In the genomic region with DNA sequence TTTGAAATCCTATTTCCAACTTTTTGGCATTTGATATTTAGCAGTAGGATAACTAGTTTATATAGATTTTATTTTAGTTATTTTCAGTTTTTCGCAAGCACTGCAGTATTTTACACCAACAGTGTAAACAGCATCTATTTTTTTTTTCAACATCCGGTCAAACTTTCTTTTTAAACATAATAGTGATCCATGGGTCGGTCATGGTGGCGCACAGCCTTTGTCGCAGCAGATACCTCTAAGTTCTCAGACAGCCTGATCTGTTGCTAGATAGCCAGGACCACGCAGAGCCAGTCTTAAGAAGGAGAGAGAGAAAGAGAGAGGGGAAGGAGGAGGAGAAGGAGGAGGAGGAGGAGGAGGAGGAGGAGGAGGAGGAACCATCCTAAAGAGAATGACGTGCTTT, we compare ENCODE assay signal across 9 mouse cellular contexts. TPM values are rescaled to one million over a fixed set of nuclear protein-coding genes. Genes with fewer than 3 reads are reported as not detected.
DNase-seq lines count a peak whose midpoint lies in the region; ATAC-seq and TF ChIP-seq lines count a peak whose summit lies in the region.
"Had no signal": no experiment of that assay in that cellular context is flagged by ENCODE, and none has a peak within 500 bp of the region (broad histone marks: within the 10 kb centered on the region; RNA-seq: fewer than 3 reads in every experiment).

No protein-coding gene starts in this region.

- peaks cover 18% of the 10 kb centered on the region for H3K4me1 ChIP-seq in heart, embryonic 12.5 days (replicated peaks)
- H3K4me1 ChIP-seq in G1E (ENCODE audit: insufficient read depth, low read depth, low read length): peaks cover 43% of the 10 kb centered on the region
- H3K4me1 ChIP-seq in heart, embryonic 14.5 days (ENCODE audit: control insufficient read depth in 2 of 2, insufficient read depth in 2 of 2, low read length in 2 of 2): peaks cover 0 to 19% of the 10 kb centered on the region in 2 experiments; a peak in 2 of 4 replicates
- H3K4me1 ChIP-seq in liver, postnatal 0 days (ENCODE audit: insufficient read depth): peaks cover 22% of the 10 kb centered on the region
- H3K4me1 ChIP-seq in cerebellum, adult 2 months (ENCODE audit: control insufficient read depth, insufficient read depth, low read length): peaks cover 7% of the 10 kb centered on the region

- no peak for TF ChIP-seq CTCF in G1E (IDR thresholded peaks at IDR 0.05; ENCODE audit: low read depth, low read length)
- TF ChIP-seq CTCF in liver, postnatal 0 days (IDR thresholded peaks at IDR 0.05; ENCODE audit: low read depth): no peak
- TF ChIP-seq CTCF in cerebellum, adult 2 months (IDR thresholded peaks at IDR 0.05; ENCODE audit: borderline replicate concordance, insufficient read depth, low read depth, low read length): no peak

- H3K9me3 ChIP-seq in heart, embryonic 12.5 days (replicated peaks): no peaks in the 10 kb centered on the region
- H3K9me3 ChIP-seq in G1E (replicated peaks): no peaks in the 10 kb centered on the region
- no peaks in the 10 kb centered on the region for H3K9me3 ChIP-seq in heart, embryonic 14.5 days (ENCODE audit: control insufficient read depth, low read length)
- H3K9me3 ChIP-seq in liver, postnatal 0 days (ENCODE audit: low read length): no peaks in the 10 kb centered on the region

- H3K4me3 ChIP-seq in heart, embryonic 12.5 days: 0 out of 2 replicates have a peak overlapping the region, but pooled peaks have one; percentile 98
- H3K4me3 ChIP-seq in G1E (ENCODE audit: low read depth, low read length): peak overlapping the region; percentile 95; the same call in 1 of the 2 replicates
- no peak overlapping the region for H3K4me3 ChIP-seq in heart, embryonic 14.5 days (ENCODE audit: control insufficient read depth in 1 of 2, insufficient read depth in 1 of 2, low read depth in 1 of 2, low read length in 2 of 2)
- peak overlapping the region; percentile 99 for H3K4me3 ChIP-seq in liver, postnatal 0 days (ENCODE audit: low read depth, low read length)
- no peak overlapping the region for H3K4me3 ChIP-seq in cerebellum, adult 2 months (replicated peaks; ENCODE audit: insufficient read depth, low read depth, low read length)

- 72% methylated on average over 7 of the region's 7 CpGs for WGBS in heart, embryonic 12.5 days
- 73% methylated on average over 7 of the region's 7 CpGs for WGBS in heart, embryonic 14.5 days
- WGBS in liver, postnatal 0 days (ENCODE audit: insufficient replicate concordance): 76% methylated on average over 7 of the region's 7 CpGs
- WGBS in cerebellum, adult 2 months: 80% methylated on average over 7 of the region's 7 CpGs

- 0 out of 2 replicates have a peak overlapping the region, but pooled peaks have one; percentile 81 for H3K27ac ChIP-seq in heart, embryonic 12.5 days (ENCODE audit: poor library complexity, severe bottlenecking)
- H3K27ac ChIP-seq in heart, embryonic 14.5 days (replicated peaks in 1 of 2; ENCODE audit: control insufficient read depth in 1 of 2, insufficient read depth in 1 of 2, low read depth in 2 of 2, low read length in 2 of 2): peak overlapping the region in 1 of 2 experiments; percentile 85; a peak in 1 of 4 replicates
- peak overlapping the region; percentile 89 for H3K27ac ChIP-seq in liver, postnatal 0 days (ENCODE audit: low read depth)
- no peak overlapping the region for H3K27ac ChIP-seq in cerebellum, adult 2 months (ENCODE audit: insufficient read depth, low read length)

- H3K27me3 ChIP-seq in heart, embryonic 12.5 days (replicated peaks): no peaks in the 10 kb centered on the region
- no peaks in the 10 kb centered on the region for H3K27me3 ChIP-seq in G1E (ENCODE audit: insufficient read depth, low read length)
- no peaks in the 10 kb centered on the region for H3K27me3 ChIP-seq in heart, embryonic 14.5 days (ENCODE audit: control insufficient read depth, insufficient read depth, low read length)
- H3K27me3 ChIP-seq in liver, postnatal 0 days (ENCODE audit: insufficient read depth, low read length): no peaks in the 10 kb centered on the region
- H3K27me3 ChIP-seq in cerebellum, adult 2 months (ENCODE audit: control insufficient read depth, insufficient read depth, low read length): no peaks in the 10 kb centered on the region
- H3K27me3 ChIP-seq: Patski had no signal

- peak overlapping the region; percentile 69 for H3K4me2 ChIP-seq in heart, embryonic 12.5 days
- peak overlapping the region; percentile 88 for H3K4me2 ChIP-seq in heart, embryonic 14.5 days (ENCODE audit: low read length)
- peak overlapping the region; percentile 100 for H3K4me2 ChIP-seq in liver, postnatal 0 days (ENCODE audit: low read depth, low read length)

- intact Hi-C loops in left cerebral cortex, postnatal 4 days (cut with DNase I): no loop called here

- no peak for TF ChIP-seq POLR2A in cerebellum, adult 2 months (IDR thresholded peaks at IDR 0.05; ENCODE audit: borderline replicate concordance, insufficient read depth, low read length)

- no peak overlapping the region for H3K9ac ChIP-seq in heart, embryonic 12.5 days
- peak overlapping the region; percentile 93; the same call in 1 of the 2 replicates for H3K9ac ChIP-seq in heart, embryonic 14.5 days (ENCODE audit: low read length)
- H3K9ac ChIP-seq in liver, postnatal 0 days (replicated peaks): no peak overlapping the region

- no peak for DNase-seq in heart, adult 9 months (ENCODE audit: low spot score in 2 of 2)
- no peak for DNase-seq in G1E (ENCODE audit: low spot score)
- DNase-seq in liver, postnatal 0 days: no peak
- DNase-seq in right cerebral cortex, postnatal 36 days (ENCODE audit: low spot score in 2 of 2): no peak
- no peak for DNase-seq in left cerebral cortex, postnatal 4 days
- DNase-seq in cerebellum, adult 2 months: no peak

- ATAC-seq in heart, embryonic 12.5 days (ENCODE audit: insufficient number of reproducible peaks, low FRiP score): no peak
- ATAC-seq in G1E (ENCODE audit: extremely low read depth, insufficient number of reproducible peaks, low FRiP score, poor library complexity, severe bottlenecking): no peak
- no peak for ATAC-seq in heart, embryonic 14.5 days (ENCODE audit: insufficient number of reproducible peaks, insufficient read depth, low FRiP score, low read depth)
- no peak for ATAC-seq in liver, postnatal 0 days

- no peak for TF ChIP-seq EP300 in liver, postnatal 0 days (IDR thresholded peaks at IDR 0.05; ENCODE audit: low read depth)

- H3K36me3 ChIP-seq in heart, embryonic 12.5 days: peaks cover 37% of the 10 kb centered on the region
- H3K36me3 ChIP-seq in G1E (replicated peaks): peaks cover 54% of the 10 kb centered on the region
- H3K36me3 ChIP-seq in heart, embryonic 14.5 days (ENCODE audit: control insufficient read depth, insufficient read depth, low read length): peaks cover 41% of the 10 kb centered on the region
- peaks cover 26% of the 10 kb centered on the region for H3K36me3 ChIP-seq in liver, postnatal 0 days (replicated peaks; ENCODE audit: insufficient read depth, low read length)

RNA-seq across cellular contexts. Expression of a gene that starts 0.7 kb away (rescaled TPM):
- 151 and 157 TPM in 2 replicates for polyA plus RNA-seq in heart, embryonic 12.5 days (2016; fragmentation: Nextera tagmentation; extraction: Ambion mirVana)
- 184 and 196 TPM in 2 replicates for total RNA-seq in G1E (2014; fragmentation: Nextera tagmentation)
- total RNA-seq in G1E (2017): 97.3 and 112 TPM in 2 replicates
- 8.4 and 14.3 TPM in 2 replicates for polyA plus RNA-seq in G1E (2012)
- 136 and 140 TPM in 2 replicates for polyA plus RNA-seq in heart, embryonic 14.5 days (2014; fragmentation: Nextera tagmentation; extraction: Ambion mirVana)
- polyA plus RNA-seq in liver, postnatal 0 days (2015; fragmentation: Nextera tagmentation; extraction: Ambion mirVana): 76.7 and 82.0 TPM in 2 replicates
- 100 to 1,000 TPM; 110 to 115 TPM for total RNA-seq in left cerebral cortex, postnatal 4 days (2021)
- polyA plus RNA-seq in cerebellum, adult 2 months (2012; rRNA removed): 106 and 111 TPM in 2 replicates

RNA-seq across cellular contexts. Expression of a gene that starts 0.7 kb away (rescaled TPM):
- polyA plus RNA-seq in heart, embryonic 12.5 days (2016; fragmentation: Nextera tagmentation; extraction: Ambion mirVana): 63.0 and 63.6 TPM in 2 replicates
- 140 and 150 TPM in 2 replicates for total RNA-seq in G1E (2014; fragmentation: Nextera tagmentation)
- 139 and 150 TPM in 2 replicates for total RNA-seq in G1E (2017)
- 83.4 and 111 TPM in 2 replicates for polyA plus RNA-seq in G1E (2012)
- polyA plus RNA-seq in heart, embryonic 14.5 days (2014; fragmentation: Nextera tagmentation; extraction: Ambion mirVana): 48.4 and 49.2 TPM in 2 replicates
- polyA plus RNA-seq in liver, postnatal 0 days (2015; fragmentation: Nextera tagmentation; extraction: Ambion mirVana): 25.0 and 27.1 TPM in 2 replicates
- total RNA-seq in left cerebral cortex, postnatal 4 days (2021): 10 to 100 TPM; 45.8 to 51.6 TPM
- polyA plus RNA-seq in cerebellum, adult 2 months (2012; rRNA removed): 15.7 and 17.4 TPM in 2 replicates

RNA-seq across cellular contexts. Expression of a gene that starts 48.8 kb away (rescaled TPM):
- polyA plus RNA-seq in heart, embryonic 12.5 days (2016; fragmentation: Nextera tagmentation; extraction: Ambion mirVana): 131 and 136 TPM in 2 replicates
- total RNA-seq in G1E (2014; fragmentation: Nextera tagmentation): 52.6 and 60.8 TPM in 2 replicates
- total RNA-seq in G1E (2017): 104 and 113 TPM in 2 replicates
- polyA plus RNA-seq in G1E (2012): 35.6 and 41.6 TPM in 2 replicates
- 165 and 168 TPM in 2 replicates for polyA plus RNA-seq in heart, embryonic 14.5 days (2014; fragmentation: Nextera tagmentation; extraction: Ambion mirVana)
- polyA plus RNA-seq in liver, postnatal 0 days (2015; fragmentation: Nextera tagmentation; extraction: Ambion mirVana): 43.6 and 45.9 TPM in 2 replicates
- total RNA-seq in left cerebral cortex, postnatal 4 days (2021): 10 to 100 TPM; 66.9 to 73.3 TPM
- 76.7 and 81.8 TPM in 2 replicates for polyA plus RNA-seq in cerebellum, adult 2 months (2012; rRNA removed)

Comparison
In these comparisons a context has a peak if more than half of its experiments do, and no peak if none do; other contexts are left out.
1. H3K4me3 ChIP-seq: peak in heart, embryonic 12.5 days (single experiment), G1E (single experiment) and liver, postnatal 0 days (single experiment); none in heart, embryonic 14.5 days (0 of 2) and cerebellum, adult 2 months (single experiment).
2. Peak in every context shown above with its lines, with median percentiles within 50 percentile points of each other: H3K4me2 ChIP-seq.